Mouse (Mus musculus) limb, embryonic 14.5 days (tissue): Measurements from ENCODE around the gene Acsf3. TPM values are rescaled to one million over a fixed set of nuclear protein-coding genes. Genes with fewer than 3 reads are reported as not detected.

Experiments
- ATAC-seq: fragments of 200-750 bp; cut with Nextera tagmentation; 2 replicates; pipeline ENCODE4 v1.8.0; 2017; ENCODE audit warnings: low read depth, moderate number of reproducible peaks, moderate TSS enrichment; ENCODE audit not compliant: low FRiP score
- DNase-seq: peaks from one replicate; pipeline ENCODE4 v3.0.0-alpha.2; 2015; ENCODE audit warnings: low spot score
- H3K27ac ChIP-seq: fragments of 300-500 bp; sonication (generic); replicated peaks from 2 replicates; pipeline ENCODE4 v1.5.1; 2014; ENCODE audit warnings: low read depth, mild to moderate bottlenecking, low read length, moderate library complexity, mixed read lengths
- H3K27me3 ChIP-seq: fragments of 300-500 bp; sonication (generic); 2 replicates; pipeline ENCODE4 v1.6.1; 2014; ENCODE audit warnings: low read length, mixed read lengths; ENCODE audit not compliant: control insufficient read depth, insufficient read depth
- H3K36me3 ChIP-seq: fragments of 300-500 bp; sonication (generic); 2 replicates; pipeline ENCODE4 v1.6.1; 2014; ENCODE audit warnings: mild to moderate bottlenecking, low read length, moderate library complexity, mixed read lengths; ENCODE audit not compliant: control insufficient read depth, insufficient read depth
- H3K4me1 ChIP-seq: fragments of 300-500 bp; sonication (generic); 2 replicates; pipeline ENCODE4 v1.6.1; 2014; ENCODE audit warnings: antibody characterized with exemption, low read length, mixed read lengths; ENCODE audit not compliant: control insufficient read depth, insufficient read depth
- H3K4me2 ChIP-seq: fragments of 300-500 bp; sonication (generic); replicated peaks from 2 replicates; pipeline ENCODE4 v1.6.1; 2014; ENCODE audit warnings: low read depth, mild to moderate bottlenecking, low read length, moderate library complexity; ENCODE audit not compliant: severe bottlenecking
- H3K4me3 ChIP-seq: fragments of 300-500 bp; sonication (generic); replicated peaks from 2 replicates; pipeline ENCODE4 v1.5.1; 2014; ENCODE audit warnings: low read length
- H3K9ac ChIP-seq: fragments of 300-500 bp; sonication (generic); 2 replicates; pipeline ENCODE4 v1.6.1; 2014; ENCODE audit warnings: mild to moderate bottlenecking, low read depth, low read length, moderate library complexity; ENCODE audit not compliant: severe bottlenecking
- H3K9me3 ChIP-seq: fragments of 300-500 bp; sonication (generic); 2 replicates; pipeline ENCODE4 v1.6.1; 2016; ENCODE audit warnings: low read length; ENCODE audit not compliant: control insufficient read depth
- POLR2A ChIP-seq: fragments of 200-500 bp; IDR thresholded peaks from 2 replicates; pipeline ENCODE4 v1.8.0; 2012; ENCODE audit warnings: inconsistent platforms, mild to moderate bottlenecking, moderate library complexity, borderline replicate concordance; ENCODE audit not compliant: insufficient read depth, insufficient read length; ENCODE audit errors: extremely low read depth
- WGBS: fragments of 180-500 bp; shearing (Covaris S2); extraction: QIAGEN DNeasy Blood & Tissue Kit; methylation state at CpG from one replicate; pipeline ENCODE4 v1.1.7; 2014; 5-methylcytosine and 5-hydroxymethylcytosine counted together
- polyA plus RNA-seq, 2 experiments: library from polyadenylated mRNA; depleted of rRNA in 1 of 2; stranded (reverse) in 1 of 2; unstranded in 1 of 2; fragments of >200 nt; fragmentation: Nextera tagmentation in 1 of 2; extraction: Ambion mirVana in 1 of 2; gene quantifications; 2 replicates each; pipeline versions ENCODE4 v1.2.1 to v1.2.3; 2012 to 2014

The Acsf3 gene
- polyA plus RNA-seq, 2 experiments: 15.4 to 19.1 TPM

DNA sequence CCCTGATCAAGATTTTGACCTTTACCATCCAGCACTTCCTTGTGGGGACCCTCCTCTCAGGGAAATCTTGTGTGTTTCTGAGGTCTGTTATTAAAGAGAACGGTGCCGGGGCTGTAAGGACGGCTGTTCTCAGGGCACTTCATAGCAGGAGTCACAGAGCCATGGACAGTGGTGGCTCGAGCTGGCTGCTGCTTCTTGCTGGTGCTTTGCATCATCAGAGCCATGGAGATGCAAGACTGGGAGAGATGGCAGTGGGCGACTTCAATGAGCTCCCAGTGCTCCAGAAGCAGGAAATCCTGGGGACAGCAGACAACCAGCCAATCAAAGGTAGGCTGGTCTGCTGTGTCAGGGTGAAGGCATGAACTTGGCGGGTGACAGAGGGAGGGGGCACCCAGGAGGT lies 14.2 kb upstream of the Acsf3 start:
- 72% methylated on average over 6 of the region's 6 CpGs for WGBS
- H3K9ac ChIP-seq: no peak overlapping the region
- H3K27ac ChIP-seq: no peak overlapping the region
- TF ChIP-seq POLR2A: no peak
- DNase-seq: no peak
- no peaks in the 10 kb centered on the region for H3K36me3 ChIP-seq
- H3K4me3 ChIP-seq: no peak overlapping the region
- H3K9me3 ChIP-seq: no peaks in the 10 kb centered on the region
- no peak overlapping the region for H3K4me2 ChIP-seq
- no peak for ATAC-seq
- H3K27me3 ChIP-seq: no peaks in the 10 kb centered on the region
- H3K4me1 ChIP-seq: no peaks in the 10 kb centered on the region

DNA sequence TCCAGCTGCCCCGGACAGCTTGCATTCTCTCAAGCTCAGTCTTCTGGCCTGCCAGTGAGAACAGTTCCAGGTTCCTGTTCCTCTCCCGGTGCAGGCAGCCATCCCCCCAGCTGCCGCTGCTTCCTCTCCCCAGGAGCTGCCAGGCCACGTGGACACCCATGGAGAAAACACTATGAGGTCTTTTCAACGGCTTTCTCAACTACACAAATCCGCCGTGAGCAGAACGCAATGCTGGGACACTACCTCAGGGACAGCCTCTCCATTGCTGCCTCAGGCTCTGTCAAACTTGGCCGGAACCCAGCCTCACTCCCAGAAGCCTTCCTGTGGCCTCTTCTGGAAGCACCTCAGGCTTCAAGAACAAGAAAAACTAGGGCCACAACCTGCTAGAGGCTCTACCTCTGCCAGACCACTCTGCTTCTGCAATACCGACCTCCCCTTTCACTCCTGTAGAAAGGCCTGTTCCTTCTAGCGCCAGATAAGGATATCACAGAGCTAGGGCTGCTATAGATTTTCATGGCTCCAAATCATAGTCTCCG lies 12.5 kb upstream of the Acsf3 start:
- Histone ChIP-seq H3K4me3 (no peak overlapping the region), H3K9ac (no peak overlapping the region), H3K27me3 (no peaks in the 10 kb centered on the region), H3K9me3 (no peaks in the 10 kb centered on the region), H3K4me2 (no peak overlapping the region), H3K27ac (no peak overlapping the region), H3K36me3 (no peaks in the 10 kb centered on the region), H3K4me1 (no peaks in the 10 kb centered on the region)
- 59% methylated on average over 12 of the region's 12 CpGs for WGBS
- DNase-seq (no peak), ATAC-seq (no peak)
- no peak for TF ChIP-seq POLR2A

DNA sequence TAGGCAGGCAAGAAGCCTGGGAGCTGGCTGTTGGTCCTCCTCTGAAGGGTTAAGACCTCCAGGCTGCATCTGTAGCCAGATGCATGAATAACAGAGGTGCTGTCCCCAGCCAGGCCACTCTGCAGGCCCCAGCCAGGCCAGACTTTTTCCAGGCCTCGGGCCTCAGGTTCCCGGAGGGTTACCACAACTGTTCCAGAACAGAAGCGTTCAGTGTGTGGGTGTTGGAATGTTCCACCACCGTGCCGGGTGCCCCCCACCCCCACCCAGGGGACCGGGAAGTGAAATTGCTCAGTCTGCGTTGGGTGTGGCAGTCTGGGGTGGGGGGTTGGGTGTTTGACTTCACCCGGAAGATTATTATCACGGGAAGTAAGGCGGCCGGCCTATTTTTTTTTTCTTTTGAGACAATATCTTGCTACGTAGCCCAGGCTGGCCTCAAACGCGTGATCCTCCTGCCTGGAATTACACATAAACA lies 12.0 kb upstream of the Acsf3 start:
- H3K27ac ChIP-seq: no peak overlapping the region
- no peaks in the 10 kb centered on the region for H3K9me3 ChIP-seq
- H3K4me3 ChIP-seq: no peak overlapping the region
- WGBS: 86% methylated on average over 14 of the region's 14 CpGs
- ATAC-seq (no peak), DNase-seq (no peak)
- H3K4me1 ChIP-seq: no peaks in the 10 kb centered on the region
- no peaks in the 10 kb centered on the region for H3K36me3 ChIP-seq
- no peak overlapping the region for H3K9ac ChIP-seq
- TF ChIP-seq POLR2A: no peak
- H3K27me3 ChIP-seq: no peaks in the 10 kb centered on the region
- H3K4me2 ChIP-seq: no peak overlapping the region

DNA sequence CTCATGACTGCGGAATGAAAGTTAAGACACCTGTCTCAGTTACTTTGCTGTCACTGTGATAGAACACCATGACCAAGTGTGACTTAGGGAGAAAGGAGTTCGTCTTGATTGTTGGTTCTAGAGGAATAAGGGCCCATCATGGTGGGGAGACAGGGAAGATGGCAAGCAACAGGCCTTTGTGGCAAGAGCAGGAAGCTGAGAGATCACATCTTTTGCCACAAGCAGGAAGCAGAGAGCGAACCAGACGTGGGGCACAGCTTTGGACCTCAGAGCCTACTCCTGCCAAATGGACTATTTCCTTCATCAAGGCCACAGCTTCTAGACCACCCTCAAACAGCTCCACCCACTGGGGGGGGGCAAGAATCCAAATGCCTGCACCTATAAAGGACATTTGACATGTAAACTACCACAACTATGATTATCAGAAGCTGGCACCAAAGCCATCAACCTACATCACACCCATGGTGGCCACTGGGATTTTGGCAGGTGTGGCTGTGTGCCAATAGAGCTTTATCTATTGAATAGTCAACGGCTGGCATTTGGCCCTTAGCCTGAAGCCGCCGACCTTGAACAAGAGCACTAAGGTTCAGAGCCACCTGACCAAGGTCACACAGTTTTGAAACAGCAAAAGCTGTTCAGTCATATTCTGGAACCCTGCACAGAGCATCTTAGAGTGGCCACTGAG lies 10.4 kb upstream of the Acsf3 start:
- H3K36me3 ChIP-seq: no peaks in the 10 kb centered on the region
- ATAC-seq: no peak
- no peaks in the 10 kb centered on the region for H3K9me3 ChIP-seq
- no peak overlapping the region for H3K4me2 ChIP-seq
- no peak overlapping the region for H3K4me3 ChIP-seq
- TF ChIP-seq POLR2A: no peak
- no peaks in the 10 kb centered on the region for H3K27me3 ChIP-seq
- no peak overlapping the region for H3K27ac ChIP-seq
- H3K9ac ChIP-seq: no peak overlapping the region
- 87% methylated on average over 7 of the region's 7 CpGs for WGBS
- DNase-seq: no peak
- H3K4me1 ChIP-seq: no peaks in the 10 kb centered on the region

DNA sequence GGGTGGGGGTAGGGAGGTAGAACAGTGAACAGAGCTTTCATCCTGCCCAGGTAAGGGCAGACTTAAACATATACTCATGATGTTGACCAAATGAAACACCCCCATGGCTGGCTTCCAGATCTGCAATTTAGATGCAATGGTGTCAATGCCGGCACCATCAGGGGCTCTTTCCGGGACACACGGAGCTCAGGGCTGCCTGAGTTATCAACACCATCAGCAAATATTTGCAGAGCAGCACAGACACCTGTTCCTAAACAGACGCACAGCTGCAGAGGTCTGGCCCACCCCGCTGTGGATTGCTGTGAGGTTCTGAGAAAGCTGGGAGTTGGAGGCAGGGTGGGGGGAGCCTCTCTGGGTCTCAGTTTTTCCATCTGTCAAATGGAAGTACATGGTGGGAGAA lies 9.1 kb upstream of the Acsf3 start:
- Histone ChIP-seq H3K27me3 (no peaks in the 10 kb centered on the region), H3K4me3 (no peak overlapping the region), H3K4me1 (no peaks in the 10 kb centered on the region), H3K9ac (no peak overlapping the region), H3K4me2 (no peak overlapping the region), H3K36me3 (no peaks in the 10 kb centered on the region), H3K27ac (no peak overlapping the region), H3K9me3 (no peaks in the 10 kb centered on the region)
- DNase-seq (no peak), ATAC-seq (no peak)
- 56% methylated on average over 5 of the region's 5 CpGs for WGBS
- TF ChIP-seq POLR2A: no peak
